Mouse (Mus musculus) spleen, adult 2 months (tissue): Measurements from ENCODE around the gene Cped1. TPM values are rescaled to one million over a fixed set of nuclear protein-coding genes. Genes with fewer than 3 reads are reported as not detected.

ENCODE experiments used
- DNase-seq, 2 experiments: peaks; one replicate each; pipeline versions ENCODE4 v3.0.0 to v3.0.0-alpha.2; 2012 to 2021; ENCODE audit warnings: low spot score in 2 of 2, low read depth in 1 of 2
- H3K27ac ChIP-seq: fragments of 200-500 bp; 2 replicates; pipeline ENCODE4 v1.5.1; 2012; ENCODE audit warnings: low read length, inconsistent platforms; ENCODE audit not compliant: insufficient read depth
- H3K27me3 ChIP-seq: fragments of 200-500 bp; 2 replicates; pipeline ENCODE4 v1.6.1; 2012; ENCODE audit warnings: mild to moderate bottlenecking, moderate library complexity, low read length, inconsistent platforms; ENCODE audit not compliant: control insufficient read depth, insufficient read depth
- H3K36me3 ChIP-seq: fragments of 200-500 bp; 2 replicates; pipeline ENCODE4 v1.6.1; 2012; ENCODE audit warnings: mild to moderate bottlenecking, low read length, inconsistent platforms; ENCODE audit not compliant: control insufficient read depth, insufficient read depth
- H3K4me1 ChIP-seq: fragments of 200-500 bp; 2 replicates; pipeline ENCODE4 v1.6.1; 2011; ENCODE audit warnings: inconsistent platforms; ENCODE audit not compliant: control insufficient read depth, insufficient read depth, insufficient read length
- H3K4me3 ChIP-seq: fragments of 200-500 bp; 2 replicates; pipeline ENCODE4 v1.5.1; 2011; ENCODE audit warnings: mild to moderate bottlenecking, inconsistent platforms; ENCODE audit not compliant: insufficient read depth, insufficient read length; ENCODE audit errors: extremely low read depth
- CTCF ChIP-seq: fragments of 200-500 bp; IDR thresholded peaks from 2 replicates; pipeline ENCODE4 v1.5.1; 2011; ENCODE audit warnings: mild to moderate bottlenecking, inconsistent platforms; ENCODE audit not compliant: insufficient read depth, insufficient read length, insufficient replicate concordance; ENCODE audit errors: extremely low read depth
- POLR2A ChIP-seq: fragments of 200-500 bp; IDR thresholded peaks from 2 replicates; pipeline ENCODE4 v1.6.1; 2011; ENCODE audit warnings: low read depth, low read length, inconsistent platforms
- WGBS: fragments of 180-500 bp; shearing (Covaris S2); methylation state at CpG from one replicate; pipeline ENCODE4 v1.1.7; 2018; 5-methylcytosine and 5-hydroxymethylcytosine counted together
- polyA plus RNA-seq: library from polyadenylated mRNA; depleted of rRNA; stranded (reverse); fragments of >200 nt; gene quantifications from 2 replicates; pipeline ENCODE4 v1.2.3, GENCODE M21; 2012

Cped1 gene
- polyA plus RNA-seq, 1 experiment, result 2.7 TPM

GRCm38 (mm10) chr6:22025584-22026357 is 40.1 kb downstream of the Cped1 start:
- Histone ChIP-seq H3K4me3 (no peak overlapping the region; the same call in 1 of the 2 replicates), H3K27me3 (no peaks in the 10 kb centered on the region), H3K4me1 (no peaks in the 10 kb centered on the region), H3K36me3 (no peaks in the 10 kb centered on the region), H3K27ac (no peak overlapping the region)
- WGBS, result 19% methylated on average over 17 of the region's 17 CpGs
- no peak for DNase-seq
- no peak for TF ChIP-seq POLR2A
- no peak for TF ChIP-seq CTCF

GRCm38 (mm10) chr6:22026358-22026673 is 40.6 kb downstream of the Cped1 start:
- no peaks in the 10 kb centered on the region for H3K4me1 ChIP-seq
- no peaks in the 10 kb centered on the region for H3K27me3 ChIP-seq
- no peak for DNase-seq
- TF ChIP-seq POLR2A (no peak), CTCF (no peak)
- WGBS, result 21% methylated on average over 4 of the region's 4 CpGs
- H3K27ac ChIP-seq, result no peak overlapping the region
- H3K36me3 ChIP-seq, result no peaks in the 10 kb centered on the region
- H3K4me3 ChIP-seq, result no peak overlapping the region

GRCm38 (mm10) chr6:22026761-22027594 is 41.3 kb downstream of the Cped1 start:
- DNase-seq, result no peak
- Histone ChIP-seq H3K4me3 (no peak overlapping the region), H3K36me3 (no peaks in the 10 kb centered on the region), H3K4me1 (no peaks in the 10 kb centered on the region), H3K27ac (no peak overlapping the region), H3K27me3 (no peaks in the 10 kb centered on the region)
- TF ChIP-seq CTCF (no peak), POLR2A (no peak)
- 82% methylated on average over 9 of the region's 9 CpGs for WGBS

- Histone ChIP-seq H3K27me3 (no peaks in the 10 kb centered on the region), H3K4me1 (no peaks in the 10 kb centered on the region), H3K36me3 (no peaks in the 10 kb centered on the region), H3K4me3 (no peak overlapping the region), H3K27ac (no peak overlapping the region)
- WGBS, result 93% methylated on average over 2 of the region's 2 CpGs
- no peak for TF ChIP-seq CTCF
- TF ChIP-seq POLR2A, result no peak
- DNase-seq, result no peak
Measured at GRCm38 (mm10) chr6:22027854-22028253, 42.1 kb downstream of the Cped1 start.

- no peaks in the 10 kb centered on the region for H3K4me1 ChIP-seq
- TF ChIP-seq CTCF (no peak), POLR2A (no peak)
- no peak overlapping the region for H3K4me3 ChIP-seq
- H3K27ac ChIP-seq, result no peak overlapping the region
- H3K36me3 ChIP-seq, result no peaks in the 10 kb centered on the region
- WGBS, result 89% methylated on average over 7 of the region's 7 CpGs
- DNase-seq, result no peak
- no peaks in the 10 kb centered on the region for H3K27me3 ChIP-seq
Measured at GRCm38 (mm10) chr6:22030381-22030780, 44.7 kb downstream of the Cped1 start.

- no peak overlapping the region for H3K4me3 ChIP-seq
- no peaks in the 10 kb centered on the region for H3K36me3 ChIP-seq
- WGBS, result 89% methylated on average over 4 of the region's 4 CpGs
- H3K27me3 ChIP-seq, result no peaks in the 10 kb centered on the region
- DNase-seq, result no peak
- no peaks in the 10 kb centered on the region for H3K4me1 ChIP-seq
- H3K27ac ChIP-seq, result no peak overlapping the region
- no peak for TF ChIP-seq POLR2A
- TF ChIP-seq CTCF, result no peak
Measured at GRCm38 (mm10) chr6:22033188-22033587, 47.5 kb downstream of the Cped1 start.
